Mouse (Mus musculus) kidney, adult 9 months (tissue): Measurements from ENCODE around the gene Tas1r1.

Source experiments
- DNase-seq: peaks from one replicate; pipeline ENCODE4 v3.0.0; 2022

The Tas1r1 gene

GRCm38 (mm10) chr4:151985886-151986285, 52.5 kb downstream of the Tas1r1 start:
- no peak for DNase-seq

DNA sequence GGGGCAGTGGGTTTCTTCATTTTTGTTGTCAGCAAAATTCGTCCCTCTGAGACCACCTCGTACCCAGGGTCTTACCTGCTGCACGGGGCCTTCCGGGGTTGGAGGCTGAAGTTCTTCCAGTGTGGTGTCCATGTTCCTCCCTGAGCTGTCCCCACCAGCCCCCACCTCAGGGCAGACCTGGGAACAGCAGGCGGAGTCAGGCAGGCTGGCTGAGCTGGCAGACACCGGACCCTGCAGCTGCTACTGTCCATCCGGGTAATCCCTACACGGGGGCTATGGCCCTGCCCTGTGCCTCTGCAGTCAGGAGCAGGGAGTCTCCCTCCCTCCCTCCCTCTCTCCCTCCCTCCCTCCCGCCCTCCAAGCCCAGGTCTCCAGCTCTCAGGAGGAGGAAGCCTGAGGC, 54.8 kb downstream of the Tas1r1 start:
- DNase-seq = no peak

GRCm38 (mm10) chr4:151983043-151983442, 55.3 kb downstream of the Tas1r1 start:
- no peak for DNase-seq

GRCm38 (mm10) chr4:151981363-151981762, 57.0 kb downstream of the Tas1r1 start:
- peak; percentile 87 for DNase-seq

GRCm38 (mm10) chr4:151980699-151981098, 57.7 kb downstream of the Tas1r1 start:
- no peak for DNase-seq
